10 mouse cellular contexts compared by ENCODE assay signal in the genomic region with DNA sequence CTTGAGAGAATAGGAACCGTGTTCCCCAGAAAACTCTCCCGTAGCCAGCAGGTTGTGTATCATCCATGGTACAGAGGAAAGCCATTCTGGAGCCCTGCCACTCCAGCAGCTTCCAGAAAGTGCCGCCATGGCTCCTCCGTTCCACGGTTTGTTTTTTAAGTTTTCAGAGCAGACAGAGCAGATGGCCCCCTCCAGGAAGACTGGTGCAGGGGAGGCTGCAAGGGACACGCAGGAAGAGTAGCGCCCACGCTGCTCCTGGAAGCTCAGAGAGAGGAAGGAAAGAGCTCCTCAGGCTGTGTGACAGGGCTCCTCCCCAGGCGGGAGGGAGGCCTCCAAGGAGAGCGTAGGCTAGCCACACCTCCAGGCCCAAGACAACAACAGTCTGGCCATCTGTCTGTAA. TPM values are rescaled to one million over a fixed set of nuclear protein-coding genes. Genes with fewer than 3 reads are reported as not detected.
DNase-seq lines count a peak whose midpoint lies in the region; ATAC-seq and TF ChIP-seq lines count a peak whose summit lies in the region.
"Had no signal": no experiment of that assay in that cellular context is flagged by ENCODE, and none has a peak within 500 bp of the region (broad histone marks: within the 10 kb centered on the region; RNA-seq: fewer than 3 reads in every experiment).

No protein-coding gene starts in this region.

- no peaks in the 10 kb centered on the region for H3K9me3 ChIP-seq in forebrain, embryonic 13.5 days (replicated peaks)
- H3K9me3 ChIP-seq in midbrain, embryonic 12.5 days: no peaks in the 10 kb centered on the region
- no peaks in the 10 kb centered on the region for H3K9me3 ChIP-seq in intestine, embryonic 15.5 days

- H3K4me1 ChIP-seq in cerebellum, adult 2 months (ENCODE audit: control insufficient read depth, insufficient read depth, low read length): peaks cover 47% of the 10 kb centered on the region
- H3K4me1 ChIP-seq in forebrain, embryonic 13.5 days: peaks cover 68% of the 10 kb centered on the region
- H3K4me1 ChIP-seq in midbrain, embryonic 12.5 days: peaks cover 62% of the 10 kb centered on the region
- H3K4me1 ChIP-seq in intestine, embryonic 15.5 days (replicated peaks): no peaks in the 10 kb centered on the region

- intact Hi-C loops in gastrocnemius, postnatal 14 days (cut with DNase I; ENCODE audit: low total_unique reads): no loop called here
- intact Hi-C loops in gastrocnemius, postnatal 36 days (cut with DNase I): no loop called here

- H3K9ac ChIP-seq in forebrain, embryonic 13.5 days: 0 out of 2 replicates have a peak overlapping the region, but pooled peaks have one; percentile 44
- H3K9ac ChIP-seq in midbrain, embryonic 12.5 days (replicated peaks): 0 out of 2 replicates have a peak overlapping the region, but pooled peaks have one; percentile 8
- no peak overlapping the region for H3K9ac ChIP-seq in intestine, embryonic 15.5 days

- WGBS in cerebellum, adult 2 months: 6% methylated on average over 10 of the region's 10 CpGs
- WGBS in forebrain, embryonic 13.5 days: 37% methylated on average over 10 of the region's 10 CpGs
- WGBS in midbrain, embryonic 12.5 days: 38% methylated on average over 10 of the region's 10 CpGs
- WGBS in intestine, embryonic 15.5 days: 26% methylated on average over 10 of the region's 10 CpGs

- peak; percentile 79 to 82 for DNase-seq in cerebellum, adult 2 months
- peak; percentile 83 to 88 for DNase-seq in layer of hippocampus, adult 18-20 months (ENCODE audit: low spot score in 2 of 2)
- no peak for DNase-seq in gastrocnemius, postnatal 14 days
- no peak for DNase-seq in gastrocnemius, postnatal 4 days (ENCODE audit: low spot score in 2 of 2)
- DNase-seq in gastrocnemius, postnatal 36 days: no peak
- DNase-seq: adrenal gland, adult 8-10 months had no signal

- no peak overlapping the region for H3K4me2 ChIP-seq in forebrain, embryonic 13.5 days
- H3K4me2 ChIP-seq in midbrain, embryonic 12.5 days (replicated peaks): no peak overlapping the region
- no peak overlapping the region for H3K4me2 ChIP-seq in intestine, embryonic 15.5 days (replicated peaks)

- no peak for TF ChIP-seq CTCF in cerebellum, adult 2 months (IDR thresholded peaks at IDR 0.05; ENCODE audit: borderline replicate concordance, insufficient read depth, low read depth, low read length)

- ATAC-seq in forebrain, embryonic 13.5 days: no peak
- ATAC-seq in midbrain, embryonic 12.5 days (ENCODE audit: low FRiP score, low read depth): no peak
- no peak for ATAC-seq in intestine, embryonic 15.5 days

- H3K36me3 ChIP-seq in forebrain, embryonic 13.5 days (ENCODE audit: poor library complexity, severe bottlenecking): no peaks in the 10 kb centered on the region
- H3K36me3 ChIP-seq in midbrain, embryonic 12.5 days: no peaks in the 10 kb centered on the region
- H3K36me3 ChIP-seq in intestine, embryonic 15.5 days: no peaks in the 10 kb centered on the region

- 0 out of 2 replicates have a peak, but pooled peaks have one; percentile 35 for TF ChIP-seq POLR2A in cerebellum, adult 2 months (IDR thresholded peaks at IDR 0.05; ENCODE audit: borderline replicate concordance, insufficient read depth, low read length)

- H3K27ac ChIP-seq in cerebellum, adult 2 months (ENCODE audit: insufficient read depth, low read length): peak overlapping the region; percentile 47
- peak overlapping the region; percentile 93 for H3K27ac ChIP-seq in forebrain, embryonic 13.5 days
- H3K27ac ChIP-seq in midbrain, embryonic 12.5 days (replicated peaks): peak overlapping the region; percentile 88
- no peak overlapping the region for H3K27ac ChIP-seq in intestine, embryonic 15.5 days

- peak overlapping the region; percentile 17 for H3K4me3 ChIP-seq in cerebellum, adult 2 months (replicated peaks; ENCODE audit: insufficient read depth, low read depth, low read length)
- H3K4me3 ChIP-seq in forebrain, embryonic 13.5 days: no peak overlapping the region
- H3K4me3 ChIP-seq in midbrain, embryonic 12.5 days: no peak overlapping the region
- no peak overlapping the region for H3K4me3 ChIP-seq in intestine, embryonic 15.5 days (replicated peaks)

- H3K27me3 ChIP-seq in cerebellum, adult 2 months (ENCODE audit: control insufficient read depth, insufficient read depth, low read length): no peaks in the 10 kb centered on the region
- H3K27me3 ChIP-seq in forebrain, embryonic 13.5 days: no peaks in the 10 kb centered on the region
- H3K27me3 ChIP-seq in midbrain, embryonic 12.5 days: 0 out of 2 replicates have a peak, but pooled peaks cover 3% of the 10 kb centered on the region
- H3K27me3 ChIP-seq in intestine, embryonic 15.5 days (replicated peaks): peaks cover 10% of the 10 kb centered on the region; the same call in 1 of the 2 replicates

RNA-seq across cellular contexts. Expression of a gene that starts 15.1 kb away (rescaled TPM):
- 115 and 125 TPM in 2 replicates for polyA plus RNA-seq in cerebellum, adult 2 months (2012; rRNA removed)
- 28.1 and 31.8 TPM in 2 replicates for polyA plus RNA-seq in forebrain, embryonic 13.5 days (2015; fragmentation: Nextera tagmentation; extraction: Ambion mirVana)
- 100 to 1,000 TPM; 324 to 327 TPM for total RNA-seq in layer of hippocampus, adult 18-20 months (2021)
- 30.7 and 34.3 TPM in 2 replicates for polyA plus RNA-seq in midbrain, embryonic 12.5 days (2016; fragmentation: Nextera tagmentation; extraction: Ambion mirVana)
- under 1 TPM; 0.07 to 0.16 TPM for total RNA-seq in gastrocnemius, postnatal 14 days (2021)
- not detected for total RNA-seq in gastrocnemius, postnatal 4 days (2021)
- 1.3 and 1.5 TPM in 2 replicates for polyA plus RNA-seq in intestine, embryonic 15.5 days (2015; fragmentation: Nextera tagmentation; extraction: Ambion mirVana)
- total RNA-seq in gastrocnemius, postnatal 36 days (2021): not detected
- total RNA-seq: liver, adult 2 months had no signal
- polyA plus RNA-seq: liver, adult 2 months had no signal

RNA-seq across cellular contexts. Expression of a gene that starts 36.9 kb away (rescaled TPM):
- polyA plus RNA-seq in cerebellum, adult 2 months (2012; rRNA removed): 1,226 and 1,413 TPM in 2 replicates
- polyA plus RNA-seq in forebrain, embryonic 13.5 days (2015; fragmentation: Nextera tagmentation; extraction: Ambion mirVana): 1.7 and 1.9 TPM in 2 replicates
- 1,000 to 10,000 TPM; 1,191 to 1,260 TPM for total RNA-seq in layer of hippocampus, adult 18-20 months (2021)
- 1.4 and 1.6 TPM in 2 replicates for polyA plus RNA-seq in midbrain, embryonic 12.5 days (2016; fragmentation: Nextera tagmentation; extraction: Ambion mirVana)
- 1,000 to 10,000 TPM; 2,249 to 2,405 TPM for total RNA-seq in gastrocnemius, postnatal 14 days (2021)
- 100 to 1,000 TPM; 639 to 677 TPM for total RNA-seq in gastrocnemius, postnatal 4 days (2021)
- 0.10 and 0.26 TPM in 2 replicates for polyA plus RNA-seq in intestine, embryonic 15.5 days (2015; fragmentation: Nextera tagmentation; extraction: Ambion mirVana)
- total RNA-seq in gastrocnemius, postnatal 36 days (2021): 1,000 to 10,000 TPM; 2,073 to 2,141 TPM
- polyA plus RNA-seq: liver, adult 2 months had no signal

Comparison
In these comparisons a context has a peak if more than half of its experiments do, and no peak if none do; other contexts are left out.
1. DNase-seq: peak in cerebellum, adult 2 months (2 of 2) and layer of hippocampus, adult 18-20 months (2 of 2); none in gastrocnemius, postnatal 14 days (single experiment), gastrocnemius, postnatal 4 days (0 of 2) and gastrocnemius, postnatal 36 days (0 of 2).
2. RNA of a gene that starts 15.1 kb away (total RNA-seq): 324 to 327 TPM in layer of hippocampus, adult 18-20 months; 0.07 to 0.16 TPM in gastrocnemius, postnatal 14 days, not detected in gastrocnemius, postnatal 4 days and not detected in gastrocnemius, postnatal 36 days; every median in the first group is over 100 times any median in the second.